Mouse (Mus musculus): Measurements from ENCODE around the gene Ociad2.

Ociad2 gene

DNA sequence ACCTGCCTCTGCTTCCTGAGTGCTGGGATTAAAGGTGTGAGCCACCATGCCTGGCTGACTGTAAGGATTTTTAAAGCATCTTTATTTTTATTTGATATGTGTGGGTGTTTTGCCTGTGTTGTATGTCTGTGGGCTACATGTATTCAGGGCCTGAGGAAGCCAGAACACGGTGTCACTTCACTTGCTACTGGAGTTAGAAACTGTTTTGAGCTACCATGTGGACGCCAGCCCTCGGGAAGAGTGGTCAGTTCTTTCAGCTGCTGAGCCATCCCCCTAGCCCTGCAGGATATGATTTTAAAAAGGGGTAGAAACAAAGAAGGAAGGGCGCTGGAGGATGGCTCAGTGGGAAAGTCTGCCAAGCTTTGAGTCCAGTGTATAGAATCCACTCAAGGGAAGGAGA lies 44.9 kb downstream of the Ociad2 start:
- DNase-seq = no peak

DNA sequence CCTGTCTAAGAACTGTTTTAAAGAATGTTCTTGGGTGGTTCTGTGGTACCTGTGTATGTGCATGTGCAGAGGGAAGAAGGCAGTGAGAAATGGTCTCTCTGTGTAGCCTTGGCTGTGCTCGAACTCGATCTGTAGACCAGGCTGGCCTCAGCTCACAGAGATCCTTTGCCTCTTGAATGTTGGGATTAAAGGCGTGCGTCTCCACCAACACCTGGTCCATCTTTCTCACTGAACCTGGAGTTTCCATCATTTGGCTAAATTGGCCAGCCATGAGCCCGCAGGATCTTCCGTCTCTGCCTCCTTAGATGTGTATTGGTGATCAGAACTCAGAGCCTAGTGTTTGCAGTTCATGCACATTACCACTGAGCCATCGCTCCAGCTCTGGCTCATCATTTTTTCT lies 45.8 kb downstream of the Ociad2 start:
- DNase-seq = no peak

DNA sequence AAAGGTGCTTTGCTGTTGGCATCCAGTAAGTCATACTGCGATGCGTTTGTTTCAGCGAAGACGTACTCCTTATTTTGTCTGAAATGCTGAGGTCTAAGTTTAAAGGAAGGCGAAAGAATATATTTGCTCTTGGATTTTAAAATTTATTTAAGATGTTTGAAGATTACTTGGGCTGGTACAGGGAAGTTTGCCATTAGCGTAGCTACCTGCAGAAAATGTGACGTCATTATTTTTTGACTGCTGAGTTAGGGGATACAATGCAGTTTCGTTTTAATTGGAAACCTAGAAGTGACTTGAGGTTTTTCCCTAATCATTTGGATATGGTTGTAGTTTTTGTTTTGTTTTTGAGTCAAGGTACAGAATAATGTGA lies 47.4 kb downstream of the Ociad2 start:
- no peak for DNase-seq

DNA sequence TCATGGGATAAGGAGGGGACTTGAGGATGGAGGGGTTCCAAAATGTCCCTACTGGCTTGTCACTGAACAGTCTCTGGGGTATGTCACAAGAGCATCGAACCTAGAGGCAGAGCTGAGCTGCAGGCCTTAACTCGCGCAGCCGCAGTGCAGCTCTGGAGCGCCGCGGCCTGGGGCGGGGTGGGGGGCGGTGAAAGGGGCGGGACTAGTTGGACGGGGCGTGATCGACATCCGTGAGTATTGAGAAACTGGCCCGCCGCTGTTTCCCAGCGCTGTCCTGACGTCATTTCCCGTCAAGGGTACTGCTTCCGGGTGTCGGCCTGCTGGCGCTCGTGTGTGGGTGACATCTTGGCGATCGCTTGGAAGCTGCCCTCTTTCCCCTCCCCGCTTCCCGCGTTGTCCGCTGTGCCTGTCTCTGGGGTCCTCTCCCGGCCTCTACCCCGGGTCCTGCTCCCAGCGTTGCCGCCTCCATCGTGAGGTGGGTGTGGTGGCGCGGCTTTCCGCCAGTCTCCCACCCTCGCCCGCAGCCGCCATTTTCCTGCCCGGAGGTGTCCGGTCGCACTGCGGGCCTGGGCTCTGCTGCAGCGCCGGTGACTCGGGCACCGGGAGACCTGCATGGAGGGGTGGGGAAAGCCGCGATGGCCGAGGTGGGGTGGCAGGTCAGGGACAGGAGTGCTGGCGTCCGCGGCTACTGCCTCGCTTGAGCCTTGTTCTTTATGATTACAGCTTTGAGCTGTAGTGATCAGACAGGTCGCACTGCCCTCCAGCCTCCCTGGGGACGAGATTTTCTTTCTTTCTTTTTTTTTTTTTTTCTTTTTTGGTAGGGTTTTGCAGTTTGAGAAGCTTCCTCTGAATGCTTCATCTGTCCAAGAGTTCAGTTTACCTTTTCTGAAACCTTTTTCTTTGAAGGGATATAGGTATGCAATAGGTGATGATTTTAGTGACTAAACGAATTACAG lies 48.0 kb downstream of the Ociad2 start, which contains the start of gene Ociad1:
Ociad1 (plus strand) TSS at position 283 of the 956 bp plus-strand sequence.
- peak; percentile 99 for DNase-seq

DNA sequence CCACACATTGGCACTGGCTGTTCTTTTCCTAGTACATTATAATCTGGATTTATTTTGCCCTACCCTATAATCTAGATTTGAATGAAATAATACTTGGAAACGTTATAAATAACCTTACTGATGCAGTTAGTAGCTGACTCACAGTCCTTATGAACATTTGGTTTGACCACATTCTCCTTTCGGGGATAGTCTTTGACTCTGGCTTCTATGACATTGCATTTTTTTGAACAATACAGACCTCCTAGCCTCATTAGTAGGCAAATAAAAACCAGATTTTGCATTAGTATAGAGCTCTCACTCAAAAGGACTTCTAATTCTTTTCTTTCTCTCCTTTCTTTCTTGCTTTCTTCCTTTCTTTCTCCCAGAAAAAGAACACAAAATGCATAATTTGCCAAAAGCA lies 50.9 kb downstream of the Ociad2 start:
- DNase-seq = no peak

DNA sequence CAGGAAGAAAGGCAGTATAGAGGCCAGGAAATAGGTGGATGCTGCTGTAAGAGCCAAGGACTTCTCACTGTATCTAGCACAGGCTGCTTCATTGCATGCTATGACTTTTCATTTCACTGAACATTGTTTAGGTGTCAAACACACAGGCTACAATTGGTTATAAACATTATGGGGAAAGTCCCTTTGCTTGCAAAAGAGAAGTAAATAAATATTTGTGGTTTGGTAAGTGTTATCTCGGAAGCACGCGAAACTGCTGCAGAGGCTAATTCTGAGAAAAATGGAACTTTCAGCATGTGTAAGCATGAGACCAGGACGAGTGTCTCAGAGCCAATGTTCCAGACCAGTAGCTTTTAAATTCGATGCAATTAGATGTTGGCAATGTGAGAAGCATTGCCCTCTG lies 54.2 kb downstream of the Ociad2 start:
- DNase-seq = peak; percentile 17

DNA sequence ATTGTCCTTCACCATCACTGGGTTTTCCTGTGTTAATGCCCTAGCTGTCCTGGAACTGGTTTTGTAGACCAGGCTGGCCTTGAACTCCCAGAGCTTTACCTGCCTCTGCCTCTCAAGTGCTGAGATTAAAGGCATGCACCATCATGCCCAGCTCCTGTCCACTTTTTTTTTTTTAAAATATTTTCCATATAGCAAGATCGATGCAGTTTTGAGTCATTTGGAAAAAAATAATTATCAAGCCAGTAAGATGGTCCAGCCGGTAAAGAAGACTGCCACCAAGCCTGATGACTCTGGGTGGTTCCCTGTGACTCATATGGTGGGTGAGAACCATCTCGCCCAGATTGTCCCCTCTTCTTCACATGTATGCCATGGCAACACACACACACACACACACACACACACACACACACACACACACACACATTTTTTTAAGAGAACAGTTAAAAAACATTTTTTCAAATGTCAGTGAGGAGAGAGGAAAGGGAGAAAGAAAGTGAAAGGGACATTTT lies 55.3 kb downstream of the Ociad2 start:
- no peak for DNase-seq

DNA sequence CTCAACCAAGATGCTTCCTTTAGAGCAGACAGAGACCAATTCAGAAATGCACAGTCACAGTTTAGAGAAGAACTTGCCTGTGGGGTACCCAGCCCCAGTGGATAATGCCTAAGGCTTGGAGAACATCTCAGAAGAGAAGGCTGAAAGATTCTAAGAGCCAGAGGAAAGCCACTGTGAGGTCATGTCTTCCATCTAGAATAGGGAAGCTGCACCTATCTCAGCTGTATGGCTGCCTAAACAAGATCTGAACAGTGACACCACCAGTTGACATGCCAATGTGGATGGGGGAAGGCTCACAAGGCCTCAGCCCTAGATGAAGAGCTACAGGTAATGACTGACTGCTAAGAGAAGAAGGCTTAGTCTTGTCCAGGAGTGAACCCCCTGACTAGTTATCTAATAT lies 56.8 kb downstream of the Ociad2 start:
- DNase-seq = no peak

DNA sequence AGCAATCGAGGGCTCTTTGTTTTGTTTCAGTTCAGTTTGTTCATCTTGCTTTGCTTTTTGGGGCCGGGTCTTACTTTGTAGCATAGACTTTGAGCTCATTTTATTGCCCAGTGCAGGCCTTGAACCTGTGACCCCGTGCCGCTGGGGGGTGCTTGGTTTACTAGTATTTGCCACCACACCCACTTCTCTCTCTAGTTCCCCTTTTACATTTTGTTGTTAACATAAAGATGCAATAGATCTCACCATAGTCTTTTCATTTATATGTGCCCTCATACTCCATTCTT lies 60.3 kb downstream of the Ociad2 start:
- no peak for DNase-seq

DNA sequence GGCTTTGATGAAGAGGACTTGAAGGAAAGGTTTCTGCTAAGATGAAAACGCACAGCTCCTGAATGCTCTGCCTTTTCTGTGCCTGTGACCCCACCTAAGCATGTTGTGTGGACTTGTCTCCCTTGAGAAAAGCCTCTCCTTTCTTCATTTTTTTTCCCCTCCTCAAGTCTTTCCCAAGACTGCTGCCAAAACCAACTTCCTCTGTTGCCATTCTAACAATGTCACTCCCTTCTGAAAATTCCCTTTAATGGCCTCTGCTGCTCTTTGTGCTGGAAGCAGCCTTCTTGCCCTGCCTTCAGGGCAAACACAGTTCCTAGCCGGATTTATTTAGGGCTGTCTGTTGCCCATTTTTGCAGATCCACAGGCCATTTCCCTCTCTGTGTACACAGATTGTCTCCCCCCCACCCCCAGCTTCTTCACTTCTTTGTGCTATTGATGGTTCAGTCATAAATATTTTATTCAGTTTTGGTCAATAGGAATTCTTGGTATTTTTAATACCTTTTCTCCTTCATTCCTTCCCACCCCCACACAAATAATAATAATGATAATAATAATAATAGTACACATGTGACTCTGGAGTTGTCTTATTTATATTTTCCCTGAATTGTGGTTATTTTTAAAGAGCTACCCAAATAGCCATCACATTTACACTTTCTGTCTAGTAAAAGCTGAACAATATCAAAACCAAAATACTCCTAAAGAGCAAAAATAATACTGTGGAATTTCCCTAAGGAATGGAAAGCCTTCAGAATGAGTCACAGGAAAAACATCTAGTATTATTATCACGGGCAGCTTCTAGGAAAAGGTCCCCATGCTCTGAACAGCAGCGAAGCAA lies 60.9 kb downstream of the Ociad2 start:
- no peak for DNase-seq

DNA sequence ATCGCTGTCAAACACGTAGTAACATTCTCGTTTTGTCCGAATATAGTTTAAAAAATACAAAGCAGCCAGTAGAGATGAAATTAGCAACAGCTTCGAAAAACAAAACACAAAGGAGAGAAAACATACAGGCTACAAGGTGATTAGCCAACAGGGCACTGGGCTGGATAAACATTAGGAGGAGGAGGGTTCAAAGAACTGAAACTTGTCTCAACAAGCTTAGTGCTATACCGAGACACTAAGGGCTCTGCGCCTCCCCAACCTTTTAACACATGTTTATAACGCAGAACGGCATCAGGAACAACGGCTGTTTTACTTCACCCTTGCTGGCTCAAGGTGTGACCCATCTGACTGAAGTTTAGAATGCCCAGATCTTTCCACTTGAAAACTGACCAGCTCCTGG lies 61.6 kb downstream of the Ociad2 start:
- no peak for DNase-seq

DNA sequence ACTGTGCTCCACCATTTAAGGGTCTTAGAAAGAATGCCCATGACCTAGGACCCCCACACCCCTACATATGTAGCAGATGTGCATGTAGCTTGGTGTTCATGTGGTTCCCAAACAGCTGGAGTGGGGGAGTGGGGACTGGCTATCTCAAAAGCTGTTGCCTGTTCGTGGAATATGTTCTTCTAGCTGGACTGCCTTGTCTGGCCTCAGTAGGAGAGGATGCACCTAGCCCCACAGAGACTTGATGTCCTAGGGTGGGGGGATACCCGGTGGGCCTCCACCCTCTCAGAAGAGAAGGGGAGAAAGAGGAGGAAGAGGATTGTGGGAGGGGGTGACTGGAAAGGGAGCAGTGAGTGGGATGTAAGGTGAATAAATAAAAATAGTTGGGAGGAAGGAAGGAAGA lies 65.9 kb downstream of the Ociad2 start:
- no peak for DNase-seq

DNA sequence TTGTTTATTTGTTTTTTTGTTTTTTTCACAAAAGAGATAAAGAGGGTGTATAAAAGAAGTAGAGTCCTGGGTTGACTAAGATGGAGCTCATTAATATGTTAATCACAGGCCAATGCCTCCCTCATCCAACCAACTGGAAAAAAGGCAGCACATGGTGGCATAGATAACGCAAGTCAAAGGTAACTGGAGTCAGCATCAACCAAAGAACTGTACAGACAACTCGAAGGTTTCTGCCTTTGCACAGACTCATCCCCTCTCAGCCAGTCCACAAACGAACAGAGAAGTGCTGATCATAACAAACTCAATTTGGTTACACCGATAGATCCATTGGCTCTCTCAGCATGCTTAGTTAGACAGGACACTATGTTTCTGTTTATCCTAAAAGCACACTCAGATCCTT lies 67.7 kb downstream of the Ociad2 start:
- no peak for DNase-seq
